Mouse (Mus musculus) layer of hippocampus, adult 18-20 months (tissue): ENCODE data around the gene Gpr108. TPM values are rescaled to one million over a fixed set of nuclear protein-coding genes. Genes with fewer than 3 reads are reported as not detected.

Experiments
- DNase-seq, 2 experiments: peaks; one replicate each; pipeline ENCODE4 v3.0.0; 2022; ENCODE audit warnings: low spot score in 2 of 2
- total RNA-seq, 2 experiments: library from RNA; stranded (reverse); gene quantifications; 2 replicates each; pipeline ENCODE4 v1.2.3; 2021

Gene Gpr108
- total RNA-seq, 2 experiments from 2014 or later: 26.7 to 27.1 TPM

- no peak for DNase-seq
Measured at GRCm38 (mm10) chr17:57273846-57274245, 25.6 kb upstream of the Gpr108 start.

- DNase-seq: no peak
Measured at GRCm38 (mm10) chr17:57271301-57271700, 23.1 kb upstream of the Gpr108 start.

- DNase-seq: no peak
Measured at GRCm38 (mm10) chr17:57267556-57268126, 19.4 kb upstream of the Gpr108 start.

GRCm38 (mm10) chr17:57264972-57265945, 17.0 kb upstream of the Gpr108 start:
- peak in 1 of 2 experiments; percentile 18 for DNase-seq

- DNase-seq: no peak
Measured at GRCm38 (mm10) chr17:57264164-57264563, 15.9 kb upstream of the Gpr108 start.

- DNase-seq: no peak
Measured at GRCm38 (mm10) chr17:57262901-57263550, 14.8 kb upstream of the Gpr108 start.

- DNase-seq: no peak
Measured at GRCm38 (mm10) chr17:57261796-57262195, 13.6 kb upstream of the Gpr108 start.

- no peak for DNase-seq
Measured at GRCm38 (mm10) chr17:57261286-57261685, 13.0 kb upstream of the Gpr108 start.

- DNase-seq: no peak
Measured at GRCm38 (mm10) chr17:57260351-57260750, 12.1 kb upstream of the Gpr108 start.

- peak; percentile 46 to 60 for DNase-seq
Measured at GRCm38 (mm10) chr17:57259742-57260141, 11.5 kb upstream of the Gpr108 start.

- no peak for DNase-seq
Measured at GRCm38 (mm10) chr17:57258191-57258590, 9.9 kb upstream of the Gpr108 start.

- no peak for DNase-seq
Measured at GRCm38 (mm10) chr17:57256921-57257485, 8.8 kb upstream of the Gpr108 start.

- no peak for DNase-seq
Measured at GRCm38 (mm10) chr17:57255354-57255753, 7.1 kb upstream of the Gpr108 start.

- no peak for DNase-seq
Measured at GRCm38 (mm10) chr17:57253306-57253705, 5.1 kb upstream of the Gpr108 start.

GRCm38 (mm10) chr17:57251431-57251830, 3.2 kb upstream of the Gpr108 start:
- no peak for DNase-seq

GRCm38 (mm10) chr17:57250461-57251160, 2.4 kb upstream of the Gpr108 start:
- DNase-seq: peak in 1 of 2 experiments; percentile 23

GRCm38 (mm10) chr17:57249186-57250181, 1.2 kb upstream of the Gpr108 start, which contains the start of gene Trip10:
Gene Trip10, plus strand, starts transcription at chr17:57249455.
- peak; percentile 73 to 86 for DNase-seq

- DNase-seq: no peak
Measured at GRCm38 (mm10) chr17:57248771-57249170, 525 bp upstream of the Gpr108 start.

GRCm38 (mm10) chr17:57247393-57248200, 649 bp downstream of the Gpr108 start:
- DNase-seq: peak; percentile 97 to 98
